Mouse (Mus musculus) embryonic stem cell, embryonic (primary cell): ENCODE data around the gene Stum.
"Not testable (repeated sequence)": the region's sequence is repeated elsewhere in the genome, so short reads cannot be mapped to it uniquely, and the experiment has no call there.

ENCODE experiments used
- CTCF ChIA-PET, 4 experiments: fragments of 300-600 bp in 2 of 4; fragments of 350-600 bp in 2 of 4; sonication (Branson Sonifier 250); formaldehyde crosslinking; loops; one replicate each; lab custom pipeline; 2022; ENCODE audit warnings: inconsistent platforms in 2 of 4; lab: Charles Lee
- POLR2A ChIA-PET, 4 experiments: fragments of 300-600 bp in 2 of 4; fragments of 350-600 bp in 2 of 4; sonication (Branson Sonifier 250); formaldehyde crosslinking; loops; one replicate each; lab custom pipeline; 2022; ENCODE audit warnings: antibody characterized with exemption in 4 of 4, inconsistent platforms in 1 of 4; lab: Charles Lee

The Stum gene

GRCm38 (mm10) chr1:180483399-180484291, at the start of gene Stum:
Gene Stum (minus strand): TSS chr1:180483504.
- CTCF ChIA-PET: interaction anchor here (0.5 to 1.5 kb wide), 25 partner anchors 9 to 636 kb away, joined by 3 to 10 read pairs (median 3); partner anchors contain the start of gene Psen2 (in 1 of the 4)
- POLR2A ChIA-PET: interaction anchor here in 3 of 4 experiments (0.7 to 1.2 kb wide), 5 partner anchors 45 to 1222 kb away, joined by 3 to 6 read pairs (median 3); no protein-coding TSS in a partner anchor

- CTCF ChIA-PET: interaction anchor here in 3 of 4 experiments (0.6 to 1.4 kb wide), 6 partner anchors 9 to 243 kb away, joined by 3 to 13 read pairs (median 3); no protein-coding TSS in a partner anchor
- POLR2A ChIA-PET: interaction anchor here in 3 of 4 experiments (0.6 to 1.9 kb wide), 4 partner anchors 9 to 16 kb away, joined by 3 to 5 read pairs (median 4); no protein-coding TSS in a partner anchor
Measured at GRCm38 (mm10) chr1:180532671-180533070, 49.4 kb upstream of the Stum start.

GRCm38 (mm10) chr1:180530457-180531263, 47.4 kb upstream of the Stum start:
- POLR2A ChIA-PET: interaction anchor here in 1 of 4 experiments (0.6 kb wide), 1 partner anchor 150 kb away, joined by 5 read pairs; no protein-coding TSS in a partner anchor
- CTCF ChIA-PET: interaction anchor here in 1 of 4 experiments (1.2 kb wide), 1 partner anchor 18 kb away, joined by 3 read pairs; no protein-coding TSS in a partner anchor

- ChIA-PET CTCF (interaction anchor here in 1 of 4 experiments (0.6 kb wide), 1 partner anchor 48 kb away, joined by 3 read pairs; no protein-coding TSS in a partner anchor), POLR2A (interaction anchor here in 2 of 4 experiments (0.6 to 1.4 kb wide), 3 partner anchors 17 to 149 kb away, joined by 3 to 6 read pairs (median 5); partner anchors contain the start of gene Parp1 (in 1 of the 2))
Measured at GRCm38 (mm10) chr1:180529847-180530246, 46.5 kb upstream of the Stum start.

GRCm38 (mm10) chr1:180525301-180525700, 42.0 kb upstream of the Stum start:
- ChIA-PET CTCF (no interaction called here), POLR2A (interaction anchor here in 1 of 4 experiments (1.4 kb wide), 1 partner anchor 16 kb away, joined by 3 read pairs; no protein-coding TSS in a partner anchor)

- CTCF ChIA-PET: no interaction called here
- POLR2A ChIA-PET: interaction anchor here in 2 of 4 experiments (0.7 to 1.4 kb wide), 4 partner anchors 12 to 34 kb away, joined by 3 to 4 read pairs (median 4); no protein-coding TSS in a partner anchor
Measured at GRCm38 (mm10) chr1:180523320-180523719, 40.0 kb upstream of the Stum start.

- POLR2A ChIA-PET: no interaction called here
- CTCF ChIA-PET: no interaction called here
Measured at GRCm38 (mm10) chr1:180520190-180520589, 36.9 kb upstream of the Stum start.

- ChIA-PET POLR2A (interaction anchor here in 1 of 4 experiments (0.6 kb wide), 1 partner anchor 249 kb away, joined by 3 read pairs; no protein-coding TSS in a partner anchor), CTCF (no interaction called here)
Measured at GRCm38 (mm10) chr1:180519520-180519919, 36.2 kb upstream of the Stum start.

GRCm38 (mm10) chr1:180518899-180519298, 35.6 kb upstream of the Stum start:
- POLR2A ChIA-PET: interaction anchor here in 1 of 4 experiments (0.6 kb wide), 1 partner anchor 249 kb away, joined by 3 read pairs; no protein-coding TSS in a partner anchor
- CTCF ChIA-PET: not testable (repeated sequence)

- ChIA-PET POLR2A (no interaction called here), CTCF (no interaction called here)
Measured at GRCm38 (mm10) chr1:180518412-180518811, 35.1 kb upstream of the Stum start.

GRCm38 (mm10) chr1:180517390-180518054, 34.2 kb upstream of the Stum start:
- ChIA-PET CTCF (no interaction called here), POLR2A (interaction anchor here in 1 of 4 experiments (0.8 kb wide), 1 partner anchor 10 kb away, joined by 3 read pairs; no protein-coding TSS in a partner anchor)

- POLR2A ChIA-PET: interaction anchor here in 1 of 4 experiments (1.5 to 1.6 kb wide), 2 partner anchors 21 to 93 kb away, joined by 3 to 7 read pairs; no protein-coding TSS in a partner anchor
- CTCF ChIA-PET: no interaction called here
Measured at GRCm38 (mm10) chr1:180514077-180514476, 30.8 kb upstream of the Stum start.

- ChIA-PET CTCF (interaction anchor here in 2 of 4 experiments (0.7 to 1.6 kb wide), 3 partner anchors 27 to 105 kb away, joined by 3 to 4 read pairs (median 3); partner anchors contain the start of gene Stum (in 1 of the 2)), POLR2A (no interaction called here)
Measured at GRCm38 (mm10) chr1:180510879-180511278, 27.6 kb upstream of the Stum start.

- ChIA-PET CTCF (interaction anchor here in 1 of 4 experiments (1.1 to 1.6 kb wide), 2 partner anchors 27 to 77 kb away, joined by 3 to 4 read pairs; partner anchors contain the start of gene Stum), POLR2A (no interaction called here)
Measured at GRCm38 (mm10) chr1:180510442-180510841, 27.1 kb upstream of the Stum start.

GRCm38 (mm10) chr1:180508662-180509061, 25.4 kb upstream of the Stum start:
- POLR2A ChIA-PET: interaction anchor here in 1 of 4 experiments (1.3 kb wide), 1 partner anchor 9 kb away, joined by 3 read pairs; no protein-coding TSS in a partner anchor

GRCm38 (mm10) chr1:180507291-180507791, 24.0 kb upstream of the Stum start:
- ChIA-PET POLR2A (interaction anchor here in 2 of 4 experiments (1.1 to 1.3 kb wide), 2 partner anchors 10 to 28 kb away, joined by 3 read pairs; no protein-coding TSS in a partner anchor), CTCF (interaction anchor here in 1 of 4 experiments (0.9 kb wide), 1 partner anchor 9 kb away, joined by 5 read pairs; no protein-coding TSS in a partner anchor)

More at GRCm38 (mm10) chr1:180508662-180509061, 25.4 kb upstream of the Stum start:
- CTCF ChIA-PET: no interaction called here

GRCm38 (mm10) chr1:180506341-180506740, 23.0 kb upstream of the Stum start:
- POLR2A ChIA-PET: interaction anchor here in 1 of 4 experiments (0.9 to 1.1 kb wide), 2 partner anchors 17 to 27 kb away, joined by 3 read pairs; no protein-coding TSS in a partner anchor
- CTCF ChIA-PET: interaction anchor here in 2 of 4 experiments (0.5 to 0.9 kb wide), 2 partner anchors 8 to 16 kb away, joined by 5 to 8 read pairs; no protein-coding TSS in a partner anchor
